Mouse (Mus musculus) liver, postnatal 0 days (tissue): Measurements from ENCODE around the gene Lipc.

Source experiments
- CTCF ChIP-seq: sonication (generic); IDR thresholded peaks from 2 replicates; pipeline ENCODE4 v1.5.1; 2016; ENCODE audit warnings: antibody characterized with exemption, low read depth
- EP300 ChIP-seq: IDR thresholded peaks from 2 replicates; pipeline ENCODE4 v1.6.1; 2016; ENCODE audit warnings: antibody characterized with exemption, low read depth, mild to moderate bottlenecking

DNA sequence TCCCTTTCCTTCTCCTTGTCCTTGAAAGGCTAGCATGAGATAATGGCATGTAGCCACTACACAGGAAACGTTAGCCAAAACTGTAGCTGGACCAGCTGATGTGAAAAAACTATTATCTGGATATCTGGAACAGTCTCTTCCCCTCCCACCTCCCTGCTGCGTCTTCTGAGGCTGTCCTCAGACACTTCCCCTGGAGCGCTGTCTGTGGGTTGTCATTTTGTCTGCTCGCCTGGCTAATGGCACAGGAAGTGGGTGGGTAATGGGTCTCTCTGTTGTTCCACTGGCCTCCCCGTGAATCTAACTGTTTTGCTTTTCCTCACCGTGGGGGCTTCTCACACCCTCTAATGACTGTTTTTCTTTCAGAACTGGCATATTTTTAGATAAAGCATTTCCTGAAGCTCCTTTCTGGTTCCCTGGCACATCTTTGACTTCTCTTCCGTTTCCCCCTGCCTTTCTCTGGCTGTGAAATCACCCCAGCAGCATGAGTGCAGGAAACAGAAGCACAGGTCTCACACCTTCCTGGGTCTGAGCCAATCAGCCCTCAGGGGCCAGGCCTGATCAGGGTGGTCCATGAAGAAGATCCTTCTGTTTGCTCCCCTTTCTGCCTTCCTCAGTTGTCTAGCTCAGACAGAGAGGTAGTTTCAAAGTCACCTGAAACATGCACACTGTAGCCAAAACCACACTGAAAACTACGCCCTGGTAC, 60.4 kb downstream of the Lipc start:
- TF ChIP-seq CTCF = no peak
- TF ChIP-seq EP300 = no peak
